Mouse (Mus musculus) ES-E14 (cell line): ENCODE measurements around the gene Plppr1.

ENCODE experiments used
- HCFC1 ChIP-seq: IDR thresholded peaks from 2 replicates; pipeline ENCODE4 v1.6.1; 2012; ENCODE audit warnings: low read length, inconsistent platforms, borderline replicate concordance; ENCODE audit not compliant: insufficient read depth
- MAFK ChIP-seq: IDR thresholded peaks from 2 replicates; pipeline ENCODE4 v1.6.1; 2014; ENCODE audit warnings: mild to moderate bottlenecking, low read depth, low read length, inconsistent platforms; ENCODE audit not compliant: insufficient read depth

- no peak for TF ChIP-seq HCFC1
- TF ChIP-seq MAFK, result no peak
These were observed 35.9 kb upstream of the Plppr1 start for GRCm38 (mm10) chr4:49023221-49023620.
